Mouse (Mus musculus): ENCODE measurements around the gene Grb2.

Gene Grb2

GRCm38 (mm10) chr11:115608421-115609399 lies 99.7 kb downstream of the Grb2 start:
- peak; percentile 44 to 46 for DNase-seq (ENCODE audit: low spot score in 2 of 2)

GRCm38 (mm10) chr11:115606733-115607132 lies 101.7 kb downstream of the Grb2 start:
- DNase-seq (ENCODE audit: low spot score in 2 of 2), result no peak

- DNase-seq (ENCODE audit: low spot score in 2 of 2), result no peak
These were observed 104.1 kb downstream of the Grb2 start for GRCm38 (mm10) chr11:115604304-115604696.

- DNase-seq (ENCODE audit: low spot score in 2 of 2), result peak; percentile 79 to 81
These were observed 104.7 kb downstream of the Grb2 start, which contains the start of the genes Mrps7 and Gga3 for GRCm38 (mm10) chr11:115603476-115604303. TSS of gene Mrps7 (plus strand) at chr11:115603925. TSS of gene Gga3 (minus strand) at chr11:115604051.

GRCm38 (mm10) chr11:115603128-115603475 lies 105.3 kb downstream of the Grb2 start:
- no peak for DNase-seq (ENCODE audit: low spot score in 2 of 2)

- DNase-seq (ENCODE audit: low spot score in 2 of 2), result no peak
These were observed 107.2 kb downstream of the Grb2 start for GRCm38 (mm10) chr11:115601174-115601573.

GRCm38 (mm10) chr11:115600743-115601142 lies 107.7 kb downstream of the Grb2 start:
- DNase-seq (ENCODE audit: low spot score in 2 of 2), result no peak

- no peak for DNase-seq (ENCODE audit: low spot score in 2 of 2)
These were observed 108.7 kb downstream of the Grb2 start for GRCm38 (mm10) chr11:115599722-115600121.

GRCm38 (mm10) chr11:115598309-115598708 lies 110.1 kb downstream of the Grb2 start:
- DNase-seq (ENCODE audit: low spot score in 2 of 2), result no peak

- no peak for DNase-seq (ENCODE audit: low spot score in 2 of 2)
These were observed 113.2 kb downstream of the Grb2 start for GRCm38 (mm10) chr11:115595209-115595608.

All from frontal cortex, postnatal 14 days (tissue).